Mouse (Mus musculus): ENCODE measurements at regions not wholly inside any gene's neighbourhood (a gene's known extent, or its start where the extent isn't known, plus 50 kb on each side); places are given as distances from the start of the nearest gene placed in this dataset.

DNA sequence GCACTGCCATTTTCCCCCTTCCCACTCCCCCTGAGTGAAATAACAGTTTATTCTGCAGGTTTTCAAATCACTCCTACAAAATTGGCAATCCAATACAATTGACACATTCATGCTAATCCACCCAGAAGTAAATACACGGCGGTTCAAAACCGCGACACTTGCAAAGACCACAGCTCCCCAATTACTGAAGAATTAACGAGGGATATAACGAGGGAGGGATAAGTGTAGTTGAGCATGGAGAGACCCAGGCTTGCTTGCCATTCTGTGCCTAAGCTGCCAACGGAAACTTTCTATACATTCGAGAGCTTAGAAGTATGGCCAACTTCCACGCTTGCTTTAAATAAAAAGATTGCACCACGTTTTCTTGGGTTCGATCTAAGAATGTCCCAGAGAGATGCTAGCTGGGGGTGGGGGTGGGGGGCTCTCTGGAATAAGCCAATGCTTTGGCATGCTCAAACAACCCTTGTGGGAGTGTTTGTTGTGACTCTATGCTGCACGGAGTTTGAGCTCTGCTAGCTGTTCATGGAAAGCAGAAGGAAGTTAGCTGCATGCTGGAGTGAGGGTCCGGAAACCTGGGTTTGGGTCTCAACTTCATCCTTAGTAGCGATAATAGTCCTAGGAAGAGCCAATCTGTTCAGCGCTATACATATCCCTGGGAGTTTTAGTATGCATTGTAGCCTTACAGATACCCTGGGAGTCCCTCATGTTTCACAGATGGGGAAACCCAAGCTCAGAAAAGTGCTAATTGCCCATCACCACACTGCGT, 98.9 kb upstream of the Nrbf2 start:
- Histone ChIP-seq H3K36me3 (no peaks in the 10 kb centered on the region), H3K9ac (no peak overlapping the region), H3K4me3 (no peak overlapping the region), H3K9me3 (no peaks in the 10 kb centered on the region), H3K4me2 (no peak overlapping the region), H3K27me3 (no peaks in the 10 kb centered on the region), H3K27ac (no peak overlapping the region), H3K4me1 (0 out of 2 replicates have a peak, but pooled peaks cover 3% of the 10 kb centered on the region)
- WGBS: 60% methylated on average over 16 of the region's 16 CpGs
- ATAC-seq (ENCODE audit: insufficient number of reproducible peaks, low FRiP score, low TSS enrichment, low read depth): no peak

DNA sequence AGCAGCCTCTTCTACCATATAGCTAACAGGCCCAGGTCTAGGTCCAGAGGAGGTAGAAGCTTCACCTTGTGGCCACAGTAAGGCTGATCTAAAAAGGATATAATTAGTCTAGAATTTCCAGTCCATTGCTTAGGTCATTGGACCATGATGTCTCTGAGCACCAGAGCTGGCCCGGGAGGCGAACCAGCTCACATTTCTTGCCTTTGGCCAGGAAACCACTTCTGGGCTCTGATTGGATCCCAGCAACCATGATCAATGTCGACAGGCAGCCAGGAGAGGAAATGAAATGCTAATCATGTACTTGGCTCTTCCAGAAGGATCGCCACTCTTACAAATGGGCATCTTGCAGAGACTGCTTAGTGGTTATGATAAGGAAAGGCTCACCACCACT, 99.5 kb upstream of the Nrbf2 start:
- WGBS: 62% methylated on average over 4 of the region's 4 CpGs
- no peak for ATAC-seq (ENCODE audit: insufficient number of reproducible peaks, low FRiP score, low TSS enrichment, low read depth)
- Histone ChIP-seq H3K27me3 (no peaks in the 10 kb centered on the region), H3K27ac (no peak overlapping the region), H3K4me1 (0 out of 2 replicates have a peak, but pooled peaks cover 3% of the 10 kb centered on the region), H3K4me3 (no peak overlapping the region), H3K9ac (no peak overlapping the region), H3K36me3 (no peaks in the 10 kb centered on the region), H3K9me3 (no peaks in the 10 kb centered on the region), H3K4me2 (no peak overlapping the region)

DNA sequence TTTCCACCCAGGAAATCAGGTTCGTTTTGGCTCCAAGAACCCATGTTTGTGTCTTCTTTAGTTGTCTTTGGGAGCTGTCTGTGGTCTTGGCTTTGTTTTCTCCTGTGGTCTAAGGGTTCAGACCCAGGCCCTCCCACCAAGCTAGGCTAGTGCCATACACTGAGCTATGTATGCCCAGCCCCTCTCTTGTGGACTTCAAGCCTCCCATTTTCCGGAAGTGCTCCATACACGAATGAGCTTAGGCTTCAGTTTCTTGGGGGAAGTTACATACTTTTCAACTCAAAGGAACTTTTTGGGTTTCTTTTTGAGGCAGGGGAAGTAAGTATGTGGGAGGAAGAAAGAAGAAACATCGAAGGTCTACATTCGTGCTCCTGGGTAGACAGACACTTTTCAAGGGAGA, 100.9 kb upstream of the Nrbf2 start:
- 81% methylated on average over 5 of the region's 5 CpGs for WGBS
- Histone ChIP-seq H3K9ac (no peak overlapping the region), H3K4me3 (no peak overlapping the region), H3K27ac (no peak overlapping the region), H3K9me3 (no peaks in the 10 kb centered on the region), H3K4me1 (0 out of 2 replicates have a peak, but pooled peaks cover 3% of the 10 kb centered on the region), H3K36me3 (no peaks in the 10 kb centered on the region), H3K27me3 (no peaks in the 10 kb centered on the region), H3K4me2 (no peak overlapping the region)
- ATAC-seq (ENCODE audit: insufficient number of reproducible peaks, low FRiP score, low TSS enrichment, low read depth): no peak

DNA sequence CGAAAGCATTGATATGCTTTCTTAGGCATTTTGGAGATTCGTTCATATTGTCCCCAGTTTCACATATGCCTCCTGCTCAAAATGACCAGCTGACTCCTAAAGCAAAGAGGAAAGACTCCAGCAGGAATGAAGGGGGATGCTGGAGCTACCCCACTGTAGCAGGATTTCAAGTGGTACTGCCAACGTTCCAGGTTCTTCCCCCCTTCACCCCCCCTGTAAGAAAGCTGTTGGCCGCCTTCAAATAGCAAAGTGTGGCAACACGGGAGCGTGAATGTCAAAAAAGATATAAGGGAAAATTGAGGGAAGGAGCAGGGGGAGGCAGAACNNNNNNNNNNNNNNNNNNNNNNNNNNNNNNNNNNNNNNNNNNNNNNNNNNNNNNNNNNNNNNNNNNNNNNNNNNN, 103.7 kb upstream of the Nrbf2 start:
- Histone ChIP-seq H3K9ac (no peak overlapping the region), H3K9me3 (no peaks in the 10 kb centered on the region)
- WGBS: 35% methylated on average over 6 of the region's 6 CpGs

DNA sequence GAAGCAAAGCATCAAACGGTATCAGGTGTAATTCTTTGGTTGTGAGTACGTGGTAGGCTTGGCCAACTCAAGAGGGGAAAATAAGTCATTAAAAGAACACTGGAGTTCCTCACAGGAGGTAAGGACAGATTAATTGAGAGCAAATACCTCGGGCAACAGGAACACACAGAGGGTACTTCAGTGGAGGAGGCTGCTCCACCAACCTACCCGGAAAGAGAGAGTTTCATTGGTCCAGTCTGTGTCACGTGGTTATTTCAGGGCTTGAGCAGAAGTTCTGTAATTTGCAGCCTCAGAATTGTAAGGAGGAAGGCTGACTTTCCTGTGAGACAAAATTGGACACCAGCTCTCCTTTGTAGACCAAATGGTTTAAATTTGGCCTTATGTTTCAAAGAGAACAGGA, 115.3 kb upstream of the Nrbf2 start:
- WGBS: 37% methylated on average over 5 of the region's 5 CpGs
- H3K27me3 ChIP-seq: no peaks in the 10 kb centered on the region
- H3K36me3 ChIP-seq: no peaks in the 10 kb centered on the region
- H3K4me3 ChIP-seq: no peak overlapping the region
- no peak overlapping the region for H3K4me2 ChIP-seq
- peaks cover 2% of the 10 kb centered on the region; the same call in 1 of the 2 replicates for H3K4me1 ChIP-seq
- no peak overlapping the region for H3K9ac ChIP-seq
- H3K9me3 ChIP-seq: no peaks in the 10 kb centered on the region
- no peak overlapping the region for H3K27ac ChIP-seq
- no peak for ATAC-seq (ENCODE audit: insufficient number of reproducible peaks, low FRiP score, low TSS enrichment, low read depth)

More for the DNA sequence above, 103.7 kb upstream of the Nrbf2 start:
- no peak for ATAC-seq (ENCODE audit: insufficient number of reproducible peaks, low FRiP score, low TSS enrichment, low read depth)
- Histone ChIP-seq H3K27ac (no peak overlapping the region), H3K4me2 (no peak overlapping the region), H3K4me1 (0 out of 2 replicates have a peak, but pooled peaks cover 3% of the 10 kb centered on the region), H3K27me3 (no peaks in the 10 kb centered on the region), H3K36me3 (no peaks in the 10 kb centered on the region), H3K4me3 (no peak overlapping the region)

DNA sequence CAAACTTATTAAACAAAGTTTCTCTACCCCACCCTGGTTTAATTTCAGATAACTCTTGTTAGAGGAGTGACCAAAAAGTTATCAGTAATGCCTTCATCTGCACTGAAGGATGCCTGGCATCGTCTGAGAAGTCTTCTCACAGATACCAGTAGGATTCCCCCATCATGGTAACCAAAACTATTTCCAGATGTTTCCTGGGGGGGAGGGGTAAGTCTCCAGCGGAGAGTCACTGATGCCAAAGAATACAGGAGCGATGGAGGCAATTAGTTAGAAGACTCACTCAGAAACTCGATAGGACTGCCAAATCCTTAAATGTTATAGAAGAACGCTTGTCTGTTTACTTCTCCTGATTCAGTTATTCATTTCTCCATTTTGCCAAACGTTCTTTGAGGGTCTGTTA, 116.3 kb upstream of the Nrbf2 start:
- ATAC-seq (ENCODE audit: insufficient number of reproducible peaks, low FRiP score, low TSS enrichment, low read depth): no peak
- 25% methylated on average over 6 of the region's 6 CpGs for WGBS

DNA sequence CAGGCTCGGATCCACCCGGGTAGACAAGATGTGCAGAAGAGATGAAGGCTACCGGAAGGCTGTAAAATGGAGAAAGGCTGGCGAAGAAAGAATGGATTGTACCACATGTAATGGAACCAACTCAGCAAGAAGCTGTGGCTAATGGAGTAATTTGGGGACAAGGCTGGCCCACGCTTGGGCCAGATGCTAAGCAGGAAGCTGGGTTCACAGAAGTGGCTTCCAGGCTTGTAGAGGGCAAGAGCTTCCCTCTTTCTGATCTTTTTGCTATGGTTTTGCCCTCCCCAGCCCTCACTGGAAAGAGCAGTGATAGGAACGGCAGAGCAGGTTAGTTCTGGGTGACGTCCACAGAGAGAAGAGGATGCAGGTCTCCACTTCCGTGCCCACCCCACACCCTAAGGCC, 117.7 kb upstream of the Egr2 start:
- Histone ChIP-seq H3K4me1 (peaks cover 8% of the 10 kb centered on the region; the same call in 1 of the 2 replicates), H3K9me3 (no peaks in the 10 kb centered on the region), H3K27me3 (no peaks in the 10 kb centered on the region), H3K4me2 (no peak overlapping the region), H3K36me3 (no peaks in the 10 kb centered on the region), H3K9ac (no peak overlapping the region), H3K27ac (no peak overlapping the region), H3K4me3 (no peak overlapping the region)
- WGBS: 86% methylated on average over 8 of the region's 8 CpGs
- no peak for ATAC-seq (ENCODE audit: insufficient number of reproducible peaks, low FRiP score, low TSS enrichment, low read depth)

More for the DNA sequence above, 116.3 kb upstream of the Nrbf2 start:
- Histone ChIP-seq H3K9me3 (no peaks in the 10 kb centered on the region), H3K27me3 (no peaks in the 10 kb centered on the region), H3K27ac (no peak overlapping the region), H3K36me3 (no peaks in the 10 kb centered on the region), H3K9ac (no peak overlapping the region), H3K4me3 (no peak overlapping the region), H3K4me2 (no peak overlapping the region), H3K4me1 (peaks cover 2% of the 10 kb centered on the region; the same call in 1 of the 2 replicates)

DNA sequence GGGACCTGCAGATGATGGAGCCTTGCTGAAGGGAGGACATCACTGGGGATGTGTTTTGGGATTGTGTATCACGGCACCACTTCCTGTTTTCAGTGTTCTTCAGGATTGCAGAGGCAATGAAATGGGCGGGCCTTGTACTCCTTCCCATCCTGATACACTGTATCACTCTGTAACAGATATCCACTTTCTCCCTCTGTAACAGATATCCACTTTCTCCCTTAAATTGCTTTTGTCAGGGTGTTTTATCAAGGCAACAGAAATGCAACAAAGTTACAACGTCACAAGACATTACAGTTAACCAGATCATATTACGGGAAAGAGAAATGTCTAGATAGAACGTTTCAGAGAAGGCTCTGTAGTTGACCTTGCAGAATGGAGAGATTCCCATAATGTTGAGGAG, 114.5 kb upstream of the Egr2 start:
- 76% methylated on average over 5 of the region's 5 CpGs for WGBS
- no peaks in the 10 kb centered on the region for H3K9me3 ChIP-seq
- H3K4me3 ChIP-seq: no peak overlapping the region
- H3K9ac ChIP-seq: no peak overlapping the region
- peaks cover 8% of the 10 kb centered on the region; the same call in 1 of the 2 replicates for H3K4me1 ChIP-seq
- H3K27me3 ChIP-seq: no peaks in the 10 kb centered on the region
- no peak overlapping the region for H3K4me2 ChIP-seq
- no peak overlapping the region for H3K27ac ChIP-seq
- H3K36me3 ChIP-seq: no peaks in the 10 kb centered on the region
- ATAC-seq (ENCODE audit: insufficient number of reproducible peaks, low FRiP score, low TSS enrichment, low read depth): no peak

DNA sequence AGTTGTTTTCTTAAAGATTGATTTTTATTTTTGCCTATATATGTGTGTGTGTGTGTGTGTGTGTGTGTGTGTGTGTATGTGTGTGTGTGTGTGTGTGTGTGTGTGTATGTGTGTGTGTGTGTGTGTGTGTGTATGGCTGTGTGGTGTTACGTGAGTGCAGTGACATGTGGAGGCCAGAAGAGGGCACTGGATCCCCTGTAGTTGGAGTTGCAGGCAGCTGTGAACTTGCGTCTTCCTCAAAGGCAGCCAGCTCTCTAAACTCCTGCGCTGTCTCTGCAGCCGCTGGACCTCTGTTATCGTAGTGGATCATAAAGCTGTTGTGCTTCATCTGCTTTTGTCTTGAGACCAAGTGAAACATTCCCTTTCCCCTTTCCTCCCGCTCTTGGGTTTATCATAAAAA, 109.9 kb upstream of the Egr2 start:
- H3K9me3 ChIP-seq: no peaks in the 10 kb centered on the region
- no peak overlapping the region for H3K4me2 ChIP-seq
- no peak overlapping the region for H3K9ac ChIP-seq
- no peak overlapping the region for H3K4me3 ChIP-seq
- 93% methylated on average over 6 of the region's 6 CpGs for WGBS
- H3K27me3 ChIP-seq: no peaks in the 10 kb centered on the region
- no peak overlapping the region for H3K27ac ChIP-seq
- ATAC-seq (ENCODE audit: insufficient number of reproducible peaks, low FRiP score, low TSS enrichment, low read depth): no peak
- no peaks in the 10 kb centered on the region for H3K4me1 ChIP-seq
- no peaks in the 10 kb centered on the region for H3K36me3 ChIP-seq

DNA sequence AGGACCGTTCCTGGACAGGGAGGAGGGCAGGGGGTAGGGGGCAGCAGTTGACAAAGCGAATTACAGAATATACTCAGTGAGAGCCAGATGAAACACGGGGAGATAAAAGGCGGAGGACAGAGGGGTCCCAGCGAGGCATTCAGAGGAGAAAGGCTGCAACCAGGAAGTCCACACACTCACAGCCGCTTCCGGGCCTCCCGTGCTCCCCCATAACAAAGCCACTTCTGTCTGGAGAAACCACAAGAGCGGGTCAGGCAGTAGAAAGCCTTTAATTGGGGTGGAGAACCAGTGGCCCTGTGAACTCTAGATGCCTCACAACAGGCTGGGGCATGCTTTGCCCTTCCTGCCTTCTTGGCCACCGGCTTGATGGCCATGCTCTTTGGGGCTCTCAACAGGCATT, 108.1 kb upstream of the Egr2 start:
- no peaks in the 10 kb centered on the region for H3K27me3 ChIP-seq
- H3K4me3 ChIP-seq: no peak overlapping the region
- ATAC-seq (ENCODE audit: insufficient number of reproducible peaks, low FRiP score, low TSS enrichment, low read depth): no peak
- H3K9me3 ChIP-seq: no peaks in the 10 kb centered on the region
- no peaks in the 10 kb centered on the region for H3K4me1 ChIP-seq
- WGBS: 53% methylated on average over 10 of the region's 10 CpGs
- H3K27ac ChIP-seq: no peak overlapping the region
- no peaks in the 10 kb centered on the region for H3K36me3 ChIP-seq
- H3K4me2 ChIP-seq: no peak overlapping the region
- no peak overlapping the region for H3K9ac ChIP-seq

DNA sequence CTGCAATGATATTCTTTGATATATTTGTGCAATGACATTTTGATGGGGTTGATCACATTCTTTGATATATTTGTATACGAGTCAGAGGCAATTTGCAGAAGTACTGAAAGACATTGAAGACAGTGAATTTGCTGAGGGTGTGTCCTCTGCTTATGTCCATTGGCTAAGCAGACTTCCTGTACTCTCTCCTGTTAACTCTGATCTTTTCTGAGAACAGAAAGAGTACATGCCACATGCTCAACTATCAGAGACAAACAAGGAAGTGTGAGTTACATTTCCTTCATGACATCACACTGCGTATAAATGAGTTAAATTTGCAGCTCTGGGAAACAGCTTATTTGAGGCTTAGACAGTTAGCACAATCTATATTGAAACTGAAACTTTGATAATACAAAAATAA, 104.5 kb upstream of the Egr2 start:
- Histone ChIP-seq H3K9ac (no peak overlapping the region), H3K36me3 (no peaks in the 10 kb centered on the region), H3K27ac (no peak overlapping the region), H3K9me3 (no peaks in the 10 kb centered on the region), H3K4me2 (no peak overlapping the region), H3K4me1 (no peaks in the 10 kb centered on the region), H3K27me3 (no peaks in the 10 kb centered on the region), H3K4me3 (no peak overlapping the region)
- WGBS: 80% methylated on average over 2 of the region's 2 CpGs
- no peak for ATAC-seq (ENCODE audit: insufficient number of reproducible peaks, low FRiP score, low TSS enrichment, low read depth)

DNA sequence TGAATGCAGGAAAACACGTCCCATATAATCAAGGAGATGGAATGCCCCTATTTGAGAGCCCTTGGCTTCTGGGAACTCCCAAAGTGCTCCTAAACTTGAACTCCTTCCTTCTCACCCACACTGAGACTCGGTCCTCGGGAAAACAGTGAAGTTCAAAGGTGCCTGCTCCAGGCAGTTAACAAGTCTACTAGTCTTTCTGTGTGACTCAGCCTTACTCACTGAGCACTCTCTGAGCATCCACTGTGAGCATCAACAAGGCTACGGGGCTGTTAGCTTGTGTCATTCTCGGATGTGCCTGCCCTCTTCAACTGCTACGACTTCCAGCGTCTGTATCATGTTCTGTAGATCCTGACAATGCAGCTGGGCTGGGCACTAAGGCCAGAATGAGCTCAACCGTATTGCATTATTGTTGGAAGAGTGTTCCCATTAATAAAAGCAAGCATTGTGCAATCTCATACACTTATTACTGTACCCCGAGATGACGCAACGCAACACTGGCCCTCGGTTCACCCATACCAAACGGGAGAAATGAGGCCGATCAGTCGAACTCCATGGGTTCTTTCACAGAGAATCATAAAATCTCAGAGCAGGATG, 96.1 kb upstream of the Egr2 start:
- H3K4me2 ChIP-seq: no peak overlapping the region
- no peaks in the 10 kb centered on the region for H3K27me3 ChIP-seq
- WGBS: 81% methylated on average over 15 of the region's 15 CpGs
- H3K27ac ChIP-seq: no peak overlapping the region
- no peaks in the 10 kb centered on the region for H3K9me3 ChIP-seq
- no peak overlapping the region for H3K4me3 ChIP-seq
- H3K36me3 ChIP-seq: no peaks in the 10 kb centered on the region
- no peak overlapping the region for H3K9ac ChIP-seq
- no peak for ATAC-seq (ENCODE audit: insufficient number of reproducible peaks, low FRiP score, low TSS enrichment, low read depth)
- no peaks in the 10 kb centered on the region for H3K4me1 ChIP-seq
